Mouse (Mus musculus): Measurements from ENCODE around the gene Gatd1. TPM values are rescaled to one million over a fixed set of nuclear protein-coding genes. Genes with fewer than 3 reads are reported as not detected.

Gene Gatd1
- total RNA-seq, 2 experiments from 2014 or later = 6.2 to 9.6 TPM

GRCm38 (mm10) chr7:141364349-141365048 is 49.4 kb downstream of the Gatd1 start:
- intact Hi-C loops (cut with DNase I; ENCODE audit: low total_unique reads) = loop anchor here (5.0 kb wide), 1 partner anchor 102 kb away; no protein-coding TSS in a partner anchor
- no peak for DNase-seq

GRCm38 (mm10) chr7:141363752-141364125 is 50.2 kb downstream of the Gatd1 start:
- DNase-seq = no peak
- intact Hi-C loops (cut with DNase I; ENCODE audit: low total_unique reads) = loop anchor here (5.0 kb wide), 1 partner anchor 101 kb away; no protein-coding TSS in a partner anchor

- intact Hi-C loops (cut with DNase I; ENCODE audit: low total_unique reads) = loop anchor here (5.0 kb wide), 1 partner anchor 101 kb away; no protein-coding TSS in a partner anchor
- peak; percentile 53 for DNase-seq
Observed at GRCm38 (mm10) chr7:141363106-141363751, 50.7 kb downstream of the Gatd1 start.

GRCm38 (mm10) chr7:141361510-141361909 is 52.4 kb downstream of the Gatd1 start:
- DNase-seq = no peak
- intact Hi-C loops (cut with DNase I; ENCODE audit: low total_unique reads) = loop anchor here (5.0 kb wide), 1 partner anchor 99 kb away; no protein-coding TSS in a partner anchor

Other genes with a start within 250 kb of the Gatd1 start
- gene Rnh1, start 241.3 kb downstream of the Gatd1 start, total RNA-seq (2021) = 10 to 100 TPM; 48.4 to 50.3 TPM
- 100 to 1,000 TPM; 193 to 209 TPM for gene Hras, start 220.1 kb downstream of the Gatd1 start, total RNA-seq (2021)
- 1 to 10 TPM; 2.2 to 2.4 TPM for gene Lrrc56, start 220.0 kb downstream of the Gatd1 start, total RNA-seq (2021)
- gene Lmntd2, start 200.1 kb downstream of the Gatd1 start, total RNA-seq (2021) = not detected
- gene Rassf7, start 198.3 kb downstream of the Gatd1 start, total RNA-seq (2021) = 1 to 10 TPM in 1 of 2 experiments, under 1 TPM in 1; 0.62 to 1.2 TPM
- 10 to 100 TPM; 23.2 to 24.4 TPM for gene Phrf1, start 185.4 kb downstream of the Gatd1 start, total RNA-seq (2021)
- gene Irf7, start 147.7 kb downstream of the Gatd1 start, total RNA-seq (2021) = 1 to 10 TPM in 1 of 2 experiments, under 1 TPM in 1; 0.82 to 1.1 TPM
- gene Cdhr5, start 137.3 kb downstream of the Gatd1 start, total RNA-seq (2021) = under 1 TPM; 0.44 to 0.59 TPM
- 1 to 10 TPM in 1 of 2 experiments, under 1 TPM in 1; 0.92 to 1.0 TPM for gene Sct, start 135.0 kb downstream of the Gatd1 start, total RNA-seq (2021)
- gene Drd4, start 122.1 kb downstream of the Gatd1 start, total RNA-seq (2021) = under 1 TPM; 0.31 to 0.33 TPM
- gene Deaf1, start 86.4 kb downstream of the Gatd1 start, total RNA-seq (2021) = 10 to 100 TPM; 15.5 to 18.9 TPM
- 10 to 100 TPM in 1 of 2 experiments, 1 to 10 TPM in 1; 9.1 to 11.1 TPM for gene Tmem80, start 86.4 kb downstream of the Gatd1 start, total RNA-seq (2021)
- gene Eps8l2, start 75.3 kb downstream of the Gatd1 start, total RNA-seq (2021) = 1 to 10 TPM; 1.8 to 3.3 TPM
- gene Taldo1, start 21.9 kb downstream of the Gatd1 start, total RNA-seq (2021) = 100 to 1,000 TPM; 101 to 109 TPM
- gene Cend1, start 15.4 kb upstream of the Gatd1 start, total RNA-seq (2021) = under 1 TPM; 0.47 to 0.82 TPM
- gene Slc25a22, start 23.8 kb upstream of the Gatd1 start, total RNA-seq (2021) = 10 to 100 TPM; 14.8 to 32.4 TPM
- gene Pidd1, start 29.9 kb upstream of the Gatd1 start, total RNA-seq (2021) = under 1 TPM; 0.55 to 0.75 TPM
- 100 to 1,000 TPM; 730 to 819 TPM for gene Rplp2, start 33.2 kb upstream of the Gatd1 start, total RNA-seq (2021)
- gene Pnpla2, start 41.1 kb upstream of the Gatd1 start, total RNA-seq (2021) = 100 to 1,000 TPM; 188 to 332 TPM
- 10 to 100 TPM in 1 of 2 experiments, 1 to 10 TPM in 1; 6.5 to 14.3 TPM for gene Cracr2b, start 47.0 kb upstream of the Gatd1 start, total RNA-seq (2021)
- 10 to 100 TPM; 79.8 to 82.0 TPM for gene Cd151, start 53.3 kb upstream of the Gatd1 start, total RNA-seq (2021)
- 10 to 100 TPM; 47.7 to 49.8 TPM for gene Polr2l, start 61.0 kb upstream of the Gatd1 start, total RNA-seq (2021)
- gene Tspan4, start 61.1 kb upstream of the Gatd1 start, total RNA-seq (2021) = 10 to 100 TPM; 15.3 TPM
- gene Chid1, start 125.7 kb upstream of the Gatd1 start, total RNA-seq (2021) = 10 to 100 TPM; 19.5 to 23.0 TPM
- gene Ap2a2, start 148.0 kb upstream of the Gatd1 start, total RNA-seq (2021) = 10 to 100 TPM; 37.2 to 41.6 TPM
- not detected for gene Muc6, start 241.2 kb upstream of the Gatd1 start, total RNA-seq (2021)